Comparison of ENCODE assay signal across 23 mouse cellular contexts in genomic region chr2:151524324-151525041, GRCm38 (mm10). TPM values are rescaled to one million over a fixed set of nuclear protein-coding genes. Genes with fewer than 3 reads are reported as not detected.
DNase-seq lines count a peak whose midpoint lies in the region; ATAC-seq lines count a peak whose summit lies in the region.
"Had no signal": no experiment of that assay in that cellular context is flagged by ENCODE, and none has a peak within 500 bp of the region (broad histone marks: within the 10 kb centered on the region; RNA-seq: fewer than 3 reads in every experiment).

No protein-coding gene starts in this region.

- no peak for DNase-seq in frontal cortex, postnatal 36 days (ENCODE audit: low spot score in 2 of 2)
- DNase-seq in 3134 (ENCODE audit: extremely low read depth, insufficient read length, low spot score) (peak; percentile 22), NIH3T3 (ENCODE audit: low read depth) (peak; percentile 46)
- DNase-seq in induced T-regulatory cell, adult 2 months (ENCODE audit: low read depth): peak; percentile 22
- no peak for DNase-seq in embryo, embryonic 9.5 days (ENCODE audit: extremely low spot score)
- no peak for DNase-seq in left cerebral cortex, postnatal 14 days (ENCODE audit: low spot score in 2 of 2)
- no peak for DNase-seq in thymus, postnatal 0 days (ENCODE audit: low spot score)
- DNase-seq: cerebellum, adult 2 months; right cerebral cortex, postnatal 14 days had no signal

- intact Hi-C loops in left cerebral cortex, postnatal 14 days (cut with DNase I): no loop called here

- ATAC-seq in frontal cortex, adult (ENCODE audit: low TSS enrichment): peak; percentile 76
- ATAC-seq: intestine, embryonic 15.5 days had no signal

RNA-seq across cellular contexts. Expression of gene Fkbp1a, which starts 17.8 kb away (rescaled TPM):
- total RNA-seq in left cerebral cortex, postnatal 14 days (2021): 100 to 1,000 TPM; 619 to 633 TPM
- 427 and 468 TPM in 2 replicates for polyA plus RNA-seq in thymus, postnatal 0 days (2015; fragmentation: Nextera tagmentation; extraction: Ambion mirVana)

RNA-seq across cellular contexts. Expression of gene Nsfl1c, which starts 30.5 kb away (rescaled TPM):
- total RNA-seq in left cerebral cortex, postnatal 14 days (2021): 100 to 1,000 TPM; 138 TPM
- 169 and 171 TPM in 2 replicates for polyA plus RNA-seq in thymus, postnatal 0 days (2015; fragmentation: Nextera tagmentation; extraction: Ambion mirVana)

RNA-seq across cellular contexts. Expression of gene Sdcbp2, which starts 47.9 kb away (rescaled TPM):
- 1 to 10 TPM; 1.2 to 1.6 TPM for total RNA-seq in left cerebral cortex, postnatal 14 days (2021)
- 1.3 and 2.3 TPM in 2 replicates for polyA plus RNA-seq in thymus, postnatal 0 days (2015; fragmentation: Nextera tagmentation; extraction: Ambion mirVana)

RNA-seq across cellular contexts. Expression of gene 4921509C19Rik, which starts 48.5 kb away (rescaled TPM):
- not detected for total RNA-seq in left cerebral cortex, postnatal 14 days (2021)
- not detected in 2 replicates for polyA plus RNA-seq in thymus, postnatal 0 days (2015; fragmentation: Nextera tagmentation; extraction: Ambion mirVana)
- total RNA-seq: gastrocnemius, adult 18-20 months; layer of hippocampus, postnatal 10 days; monocyte, adult 5-6 weeks; neutrophil, adult 5-6 weeks had no signal
- polyA plus RNA-seq: C2C12; cerebellum, adult 2 months; embryonic facial prominence, embryonic 12.5 days; forebrain, embryonic 12.5 days; hindbrain, embryonic 11.5 days; intestine, embryonic 15.5 days; kidney, embryonic 16.5 days; limb, embryonic 11.5 days; lung, embryonic 16.5 days; urinary bladder, adult 2 months had no signal

Comparison
In these comparisons a context has a peak if more than half of its experiments do, and no peak if none do; other contexts are left out.
1. DNase-seq: peak in 3134 (single experiment), NIH3T3 (single experiment) and induced T-regulatory cell, adult 2 months (single experiment); none in frontal cortex, postnatal 36 days (0 of 2), embryo, embryonic 9.5 days (single experiment), left cerebral cortex, postnatal 14 days (0 of 2) and thymus, postnatal 0 days (single experiment).